ENCODE assay signal across 13 mouse cellular contexts in the genomic region with DNA sequence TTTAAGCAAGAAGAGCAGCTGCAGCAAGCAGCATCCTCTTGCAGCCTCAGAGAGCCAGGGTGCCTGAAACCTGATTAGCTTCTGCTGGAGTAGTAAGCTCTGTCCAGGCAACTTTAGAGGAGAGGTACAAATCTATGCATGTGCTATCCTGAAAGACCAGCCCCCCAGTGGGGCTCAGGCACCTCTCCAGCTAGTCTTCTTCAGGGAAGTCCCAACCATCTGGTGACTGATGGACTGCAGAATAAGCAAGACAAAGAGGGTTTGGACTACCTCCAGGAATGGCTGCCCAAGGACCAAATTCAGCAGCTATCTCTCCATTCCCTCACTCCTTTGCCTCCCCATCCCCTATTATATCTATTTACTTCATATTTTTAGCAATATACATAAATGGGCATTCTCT.
"Had no signal": no experiment of that assay in that cellular context is flagged by ENCODE, and none has a peak within 500 bp of the region (broad histone marks: within the 10 kb centered on the region; RNA-seq: fewer than 3 reads in every experiment).

No protein-coding gene starts in this region.

- ATAC-seq: midbrain, embryonic 16.5 days had no signal

- H3K27ac ChIP-seq: kidney, postnatal 0 days; limb, embryonic 13.5 days; liver, embryonic 14.5 days; midbrain, embryonic 12.5 days; neural tube, embryonic 13.5 days had no signal

- H3K4me2 ChIP-seq: limb, embryonic 13.5 days; midbrain, embryonic 12.5 days; neural tube, embryonic 13.5 days had no signal

- H3K9ac ChIP-seq: limb, embryonic 13.5 days; liver, embryonic 14.5 days; midbrain, embryonic 12.5 days; neural tube, embryonic 13.5 days had no signal

- H3K4me3 ChIP-seq: limb, embryonic 13.5 days; midbrain, embryonic 12.5 days; neural tube, embryonic 13.5 days had no signal

- DNase-seq: kidney, postnatal 36 days; layer of hippocampus, adult 9-11 months; layer of hippocampus, postnatal 36 days; lung, adult 18-20 months; right cerebral cortex, postnatal 14 days; thymus, adult 18-20 months; thymus, postnatal 14 days had no signal

- H3K27me3 ChIP-seq: limb, embryonic 13.5 days; midbrain, embryonic 12.5 days; neural tube, embryonic 13.5 days had no signal

- H3K36me3 ChIP-seq: midbrain, embryonic 12.5 days; neural tube, embryonic 13.5 days had no signal

- H3K9me3 ChIP-seq: limb, embryonic 13.5 days; midbrain, embryonic 12.5 days; neural tube, embryonic 13.5 days had no signal
